Mouse (Mus musculus) frontal cortex, postnatal 14 days (tissue): ENCODE results near the gene Mrps24.

Source experiments
- DNase-seq, 2 experiments: peaks; one replicate each; pipeline ENCODE4 v3.0.0; 2022; ENCODE audit warnings: low spot score in 2 of 2

Gene Mrps24

DNA sequence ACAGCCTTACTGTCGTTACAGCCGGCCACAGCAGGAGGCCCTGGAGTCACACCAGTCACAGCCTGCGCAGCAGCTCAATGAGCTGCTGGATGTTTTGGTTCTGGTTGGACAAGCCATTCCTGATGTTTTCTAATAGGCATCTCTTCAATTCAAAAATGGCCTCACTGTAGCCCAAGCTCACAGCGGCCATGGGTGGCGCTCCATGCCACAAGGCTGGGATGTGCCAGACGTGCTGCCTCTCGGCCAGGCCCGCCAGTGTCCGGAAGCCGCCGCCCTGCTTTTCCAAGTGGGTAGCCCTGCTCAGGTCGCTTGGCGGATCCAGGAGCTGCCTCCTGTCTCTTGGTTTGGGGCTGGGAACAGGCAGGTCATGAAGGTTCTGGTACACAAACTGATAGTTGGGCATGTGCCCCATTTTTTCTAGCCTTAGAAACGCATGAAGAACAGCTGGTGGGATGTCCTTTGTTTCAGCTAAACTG is at the start of gene Mrps24:
Gene Mrps24 (minus strand): TSS at position 51 of the 476 bp plus-strand sequence.
- no peak for DNase-seq

DNA sequence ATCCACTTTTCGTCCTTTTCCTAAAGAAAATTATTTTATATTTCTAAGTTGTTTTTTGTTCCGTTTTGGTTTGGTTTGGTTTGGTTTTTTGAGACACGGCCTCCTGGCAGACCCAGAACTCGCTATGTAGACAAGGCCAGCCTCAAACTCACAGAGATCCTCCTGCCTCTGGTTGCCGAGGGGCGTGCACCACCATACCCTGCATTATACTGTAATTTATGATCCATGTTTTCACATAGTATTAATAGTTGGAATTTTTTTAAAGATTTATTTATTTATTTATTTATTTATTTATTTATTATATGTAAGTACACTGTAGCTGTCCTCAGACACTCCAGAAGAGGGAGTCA is 47.1 kb upstream of the Mrps24 start:
- DNase-seq: no peak

DNA sequence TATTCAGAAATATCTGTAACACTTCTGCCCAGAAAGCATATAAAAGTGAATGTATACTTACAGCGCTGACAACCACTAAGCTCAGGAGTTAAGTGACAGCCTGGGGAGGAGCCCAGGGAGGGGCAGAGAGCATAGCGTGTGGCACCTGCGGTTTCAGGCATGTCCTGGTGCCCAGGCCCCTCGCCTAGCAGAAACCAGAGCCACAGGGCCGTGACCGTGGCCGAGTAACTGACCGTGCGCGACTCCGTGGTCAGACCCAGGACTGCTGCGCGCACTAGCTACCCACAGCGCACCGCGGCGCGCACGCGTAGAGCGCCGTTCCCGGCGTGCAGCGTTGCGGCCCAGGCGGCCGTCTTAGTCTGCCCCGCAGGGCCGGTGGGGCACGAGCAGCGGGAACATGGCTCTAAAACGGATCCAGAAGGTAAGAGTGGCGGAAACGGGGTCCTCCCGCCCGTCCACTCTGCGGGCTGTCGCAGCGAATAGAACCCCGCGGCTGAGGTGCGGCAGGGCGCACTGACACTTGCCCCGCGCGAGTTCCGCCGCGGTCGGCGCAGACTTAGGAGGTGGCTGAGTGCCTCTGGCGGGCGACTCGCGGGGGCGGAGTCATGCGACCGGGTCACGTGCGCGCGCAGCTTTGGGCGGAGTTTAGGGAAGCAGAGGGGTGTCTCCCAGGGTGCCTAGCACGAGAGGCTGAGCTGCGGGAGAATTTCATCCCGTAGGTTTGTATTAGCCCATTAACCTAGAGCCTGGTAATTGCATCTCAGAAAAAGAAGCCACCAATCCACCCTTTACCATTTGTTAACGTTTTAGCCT is 46.5 kb upstream of the Mrps24 start, which contains the start of gene Urgcp:
Gene Urgcp (minus strand): TSS at position 557 of the 813 bp plus-strand sequence.
- DNase-seq: peak; percentile 84 to 90

- DNase-seq: no peak
Measured at GRCm38 (mm10) chr11:5753755-5754154, 38.3 kb upstream of the Mrps24 start.

DNA sequence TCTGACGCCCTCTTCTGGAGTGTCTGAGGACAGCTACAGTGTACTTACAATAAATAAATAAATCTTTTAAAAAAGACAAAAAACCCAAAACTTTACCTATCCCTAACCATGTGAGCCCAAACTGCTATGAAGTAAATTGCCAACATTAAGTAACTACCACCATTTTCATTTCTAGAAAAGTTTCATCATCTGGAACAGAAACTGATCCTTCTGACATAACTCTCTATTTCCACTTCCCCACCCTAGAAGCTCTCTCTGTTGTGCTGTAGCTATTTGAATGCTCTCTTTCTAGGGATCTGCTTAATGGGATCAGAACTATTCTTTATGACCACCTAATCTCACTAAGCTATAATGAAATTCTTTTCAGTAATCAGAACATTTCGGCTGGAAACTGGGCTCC is 29.5 kb upstream of the Mrps24 start:
- no peak for DNase-seq

- DNase-seq: no peak
Measured at GRCm38 (mm10) chr11:5742106-5742505, 26.6 kb upstream of the Mrps24 start.

DNA sequence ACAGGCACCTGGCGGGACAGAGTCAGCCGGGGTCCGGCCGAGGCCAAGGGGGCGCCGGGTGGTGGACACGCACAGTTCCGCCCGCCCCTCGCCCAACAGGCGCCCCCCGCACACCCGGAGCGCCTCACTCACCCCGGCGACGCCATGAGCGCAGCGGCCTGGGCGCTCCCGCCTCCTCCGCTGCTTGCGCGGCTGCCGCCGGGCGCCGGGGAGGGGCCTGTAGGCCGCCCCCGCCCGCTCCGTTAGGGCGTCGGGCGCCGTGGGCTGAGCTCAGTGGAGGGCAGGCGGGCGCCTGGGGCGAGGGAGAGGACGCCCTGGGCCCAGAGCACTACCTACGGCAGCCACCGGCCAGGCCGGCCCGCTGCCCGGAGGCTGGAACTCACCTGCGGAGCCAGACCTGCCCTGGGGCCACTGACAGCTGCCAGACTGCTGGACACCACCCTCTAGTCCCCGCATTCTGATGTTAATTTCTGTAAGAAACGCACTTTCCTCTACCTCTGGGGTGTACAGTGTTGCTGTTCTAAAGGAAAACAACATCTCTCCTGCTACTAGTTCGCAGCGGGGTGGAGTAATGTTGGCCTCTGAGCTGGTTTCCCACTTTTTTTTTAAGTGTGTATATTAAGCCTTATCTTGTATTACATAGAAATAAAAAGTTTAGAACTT is 25.6 kb upstream of the Mrps24 start:
- peak in 1 of 2 experiments; percentile 58 for DNase-seq

- no peak for DNase-seq
Measured at GRCm38 (mm10) chr11:5740599-5740964, 25.1 kb upstream of the Mrps24 start.

- DNase-seq: no peak
Measured at GRCm38 (mm10) chr11:5739846-5740245, 24.4 kb upstream of the Mrps24 start.

DNA sequence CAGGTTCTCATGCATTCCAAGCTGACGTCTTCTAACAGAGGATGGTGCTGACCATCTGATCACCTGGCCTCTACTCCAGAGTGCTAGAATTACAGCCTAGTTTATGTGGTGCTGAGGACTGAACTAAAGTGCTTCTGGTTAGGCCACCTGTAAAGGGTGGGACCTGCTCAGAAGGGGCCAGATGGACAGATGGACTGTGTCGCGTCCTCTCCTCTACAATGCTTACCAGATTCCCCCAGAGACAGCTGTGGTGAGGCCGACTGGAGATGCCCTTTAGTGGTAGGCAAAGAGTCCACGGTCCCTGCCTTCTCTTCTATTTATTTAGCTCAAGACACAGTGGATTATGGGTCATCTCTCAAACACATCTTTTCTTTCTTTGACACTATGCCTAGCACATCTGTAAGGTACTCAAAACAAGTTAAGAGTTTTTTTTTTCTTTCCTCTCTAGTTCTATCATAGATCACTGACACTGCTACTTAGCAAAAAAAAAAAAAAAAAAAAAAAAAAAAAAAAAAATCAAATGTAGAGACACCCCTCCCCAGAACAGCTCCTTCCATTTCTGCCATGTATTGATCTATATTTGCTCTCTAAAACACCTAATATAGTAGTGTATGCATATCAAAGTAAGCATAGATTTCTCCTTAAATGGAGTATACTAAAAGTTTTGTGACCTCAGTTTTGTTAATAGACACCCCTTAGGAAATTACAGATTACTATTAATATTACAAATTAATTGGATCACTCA is 23.6 kb upstream of the Mrps24 start:
- DNase-seq: no peak

DNA sequence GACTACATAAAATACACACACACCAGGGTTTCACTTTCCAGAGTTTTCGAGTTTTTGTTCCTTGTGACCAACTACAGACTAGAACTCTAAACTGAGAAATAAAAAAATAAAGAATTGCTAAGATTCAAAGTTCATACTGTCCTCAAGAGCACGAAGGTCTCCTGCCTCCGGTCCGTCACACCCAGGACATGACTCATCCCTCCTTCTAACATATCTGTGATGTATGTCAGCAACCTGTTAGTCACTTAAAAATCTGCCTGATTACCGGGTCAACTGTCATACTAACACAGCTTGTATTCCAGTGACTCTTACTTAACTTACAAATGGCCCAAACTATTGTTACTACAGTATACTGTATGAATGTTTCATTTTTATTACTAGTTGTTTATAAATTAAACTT is 21.7 kb upstream of the Mrps24 start:
- no peak for DNase-seq

DNA sequence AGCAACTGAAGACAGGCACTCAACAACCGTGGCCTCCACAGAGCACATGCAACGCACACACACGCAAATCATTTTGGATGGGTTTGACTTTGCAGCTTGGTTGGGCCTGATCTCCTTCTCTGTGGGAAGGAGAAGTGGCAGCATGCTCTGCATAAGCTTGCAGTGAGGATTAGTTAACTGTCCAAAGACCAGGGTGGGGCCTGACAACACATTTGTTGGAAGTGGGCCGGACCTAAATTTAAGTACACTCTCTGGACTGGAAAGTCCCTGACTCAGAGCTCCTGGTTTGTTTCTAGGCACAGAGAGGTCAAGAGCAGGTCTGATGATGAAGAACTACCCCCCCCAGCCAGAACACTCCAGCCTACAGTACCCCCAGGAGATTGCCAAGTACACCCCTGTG is 18.8 kb upstream of the Mrps24 start:
- DNase-seq: no peak

GRCm38 (mm10) chr11:5732401-5732800 is 16.9 kb upstream of the Mrps24 start:
- no peak for DNase-seq

DNA sequence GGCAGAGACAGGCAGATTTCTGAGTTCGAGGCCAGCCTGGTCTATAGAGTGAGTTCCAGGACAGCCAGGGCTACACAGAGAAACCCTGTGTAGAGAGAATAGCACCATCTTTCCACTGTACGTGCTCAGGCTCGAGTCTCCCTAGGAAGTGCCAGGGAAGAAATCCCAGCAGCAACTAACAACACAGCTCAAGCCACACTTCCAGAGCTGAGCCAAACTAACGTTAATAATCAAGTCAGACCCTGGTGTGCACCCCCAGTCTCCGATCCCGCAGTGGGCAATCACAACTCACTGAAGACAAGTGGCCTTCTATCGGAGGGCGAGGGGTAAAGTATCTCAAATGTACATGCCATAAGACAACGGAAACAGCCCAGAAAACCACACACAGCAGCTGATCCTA is 14.1 kb upstream of the Mrps24 start:
- DNase-seq: no peak

- DNase-seq: no peak
Measured at GRCm38 (mm10) chr11:5718611-5719354, 3.3 kb upstream of the Mrps24 start.

- no peak for DNase-seq
Measured at GRCm38 (mm10) chr11:5716938-5717705, 1.6 kb upstream of the Mrps24 start.

GRCm38 (mm10) chr11:5716246-5716645 is 766 bp upstream of the Mrps24 start:
- DNase-seq: no peak

- DNase-seq: no peak
Measured at GRCm38 (mm10) chr11:5715179-5715578, 301 bp downstream of the Mrps24 start.

DNA sequence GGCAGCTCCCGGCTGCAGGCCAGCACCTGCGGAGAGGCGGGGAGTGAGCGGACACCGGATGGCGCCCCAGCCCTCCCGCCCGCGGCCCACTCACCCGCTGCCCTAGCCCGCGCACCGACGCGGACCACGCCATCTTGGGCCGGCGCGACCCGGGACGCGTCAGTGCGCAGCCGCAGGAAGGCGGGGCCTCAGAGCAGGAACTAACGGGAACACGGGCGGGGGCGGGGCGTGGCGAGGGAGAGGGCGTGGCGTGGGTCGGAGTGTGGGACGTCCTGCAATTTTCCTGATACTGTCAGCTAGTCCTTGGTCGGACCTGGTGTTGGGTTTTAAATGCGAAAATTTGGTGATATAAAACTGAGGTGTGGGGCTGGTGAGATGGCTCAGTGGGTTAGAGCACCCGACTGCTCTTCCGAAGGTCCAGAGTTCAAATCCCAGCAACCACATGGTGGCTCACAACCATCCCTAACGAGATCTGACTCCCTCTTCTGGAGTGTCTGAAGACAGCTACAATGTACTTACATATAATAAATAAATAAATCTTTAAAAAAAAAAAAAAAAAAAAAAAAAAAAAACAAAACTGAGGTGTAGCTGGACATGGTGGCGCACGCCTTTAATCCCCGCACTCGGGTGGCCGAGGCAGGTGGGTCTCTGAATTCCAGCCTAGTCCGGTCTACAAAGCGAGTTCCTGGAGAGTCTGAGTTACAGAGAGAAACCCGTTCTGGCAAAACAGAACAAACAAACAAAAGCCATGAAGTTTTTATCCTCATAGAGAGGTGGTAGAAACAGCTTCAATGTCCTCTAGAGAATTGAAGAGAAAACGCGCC is 7.7 kb downstream of the Mrps24 start:
- DNase-seq: peak in 1 of 2 experiments; percentile 71
